Mouse (Mus musculus) embryo, embryonic 9.5 days (tissue): Measurements from ENCODE around the gene Olfr656.

Experiments
- DNase-seq: peaks from one replicate; pipeline ENCODE4 v3.0.0-alpha.2; 2017; ENCODE audit errors: extremely low spot score

The Olfr656 gene

DNA sequence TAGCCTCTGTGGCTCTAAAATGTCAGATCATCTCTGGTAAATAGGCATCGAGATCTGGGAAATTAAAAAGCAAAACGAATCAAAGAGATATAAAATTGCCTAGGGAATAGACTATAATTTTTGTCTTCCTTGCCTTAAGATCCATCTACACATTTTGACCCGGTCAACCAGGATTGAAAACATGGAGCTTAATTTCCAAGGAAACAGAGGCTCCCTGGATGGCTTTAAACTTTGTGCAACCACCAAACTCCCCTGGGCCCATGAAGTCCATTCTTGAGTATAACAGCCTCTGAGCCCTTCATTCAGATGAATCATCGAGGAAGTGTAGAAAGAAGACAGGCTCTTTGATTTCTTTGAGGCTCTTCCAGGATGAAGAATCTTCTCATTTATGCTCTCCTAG, at the start of gene Olfr656:
Gene Olfr656 (plus strand): TSS at position 301 of the 400 bp plus-strand sequence.
- no peak for DNase-seq

DNA sequence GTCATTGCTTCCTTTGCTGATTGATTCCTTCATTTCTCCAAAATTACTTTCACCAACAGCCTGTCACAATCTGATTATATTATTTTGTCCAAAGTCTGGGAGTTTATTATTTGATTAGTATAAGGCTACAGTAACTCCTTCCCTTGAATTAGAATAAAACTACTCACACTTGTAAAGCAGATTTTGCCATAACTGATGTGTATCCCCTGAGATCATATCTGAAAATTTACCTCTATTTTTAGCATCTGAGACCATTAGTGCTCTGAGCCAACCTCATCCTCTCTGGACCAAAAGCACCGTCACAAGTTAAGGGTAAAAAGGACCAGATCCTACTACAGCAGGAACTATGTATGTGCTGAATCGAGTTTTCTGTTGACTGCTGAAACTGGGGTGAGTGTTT, 36.7 kb upstream of the Olfr656 start, which contains the start of gene Olfr653:
Gene Olfr653 (plus strand): TSS at position 301 of the 400 bp plus-strand sequence.
- no peak for DNase-seq

DNA sequence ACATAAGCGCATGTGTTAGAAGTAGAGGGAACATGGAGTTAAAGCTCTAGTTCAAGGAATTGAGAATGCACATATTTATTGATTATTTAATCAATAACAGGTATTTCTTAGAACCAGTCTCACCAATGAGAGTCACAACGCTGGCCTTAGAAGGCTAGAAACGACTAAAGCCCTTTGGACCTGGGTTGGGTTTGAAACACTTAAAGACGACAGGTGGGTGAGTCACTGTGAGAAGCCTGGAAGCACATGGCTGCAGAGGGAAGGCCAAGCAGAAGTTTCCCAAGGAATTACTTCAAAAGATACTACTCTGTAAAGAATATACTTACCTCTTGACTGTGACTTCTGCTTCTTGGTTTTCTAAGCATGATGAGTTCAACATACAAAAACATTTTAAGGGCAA, 32.9 kb upstream of the Olfr656 start:
- no peak for DNase-seq

DNA sequence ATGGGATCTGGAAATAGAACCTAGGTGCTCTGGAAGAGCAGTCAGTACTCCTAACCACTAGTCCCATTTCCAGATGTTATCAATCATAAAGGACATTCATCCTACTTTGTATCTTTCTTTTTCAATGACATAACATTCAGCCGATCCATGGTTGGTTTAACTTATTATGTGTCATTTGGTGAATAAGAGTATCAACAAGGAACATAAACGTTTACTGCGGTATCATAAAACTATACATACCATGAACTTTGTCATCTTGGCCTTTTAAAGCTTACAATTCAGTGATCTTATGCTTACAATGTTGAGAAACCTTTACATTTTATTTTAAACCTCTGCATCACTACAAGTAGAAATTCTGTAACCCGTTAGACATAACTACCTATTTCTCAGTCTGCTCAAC, 32.3 kb upstream of the Olfr656 start:
- DNase-seq = no peak

DNA sequence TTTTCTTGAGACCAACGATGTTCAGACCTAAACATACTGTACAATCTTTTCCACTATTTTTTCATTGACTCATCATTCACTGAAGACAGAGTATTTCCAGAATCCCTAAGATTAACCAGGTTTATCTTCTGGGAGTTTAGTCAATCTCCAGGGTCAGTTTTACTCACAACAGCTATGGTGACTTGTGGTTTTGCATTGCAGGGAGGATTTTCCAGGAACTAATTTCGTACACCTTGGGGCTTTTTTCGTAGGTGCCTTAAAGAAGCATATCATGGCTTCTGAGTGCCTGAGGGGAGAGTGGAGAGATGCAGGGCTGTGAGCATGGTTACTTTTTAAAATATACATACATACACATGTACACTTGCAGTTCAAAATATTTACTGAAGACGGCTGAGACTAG, 27.0 kb upstream of the Olfr656 start, which contains the start of gene Olfr654:
Gene Olfr654 (plus strand): TSS at position 301 of the 400 bp plus-strand sequence.
- DNase-seq = no peak

DNA sequence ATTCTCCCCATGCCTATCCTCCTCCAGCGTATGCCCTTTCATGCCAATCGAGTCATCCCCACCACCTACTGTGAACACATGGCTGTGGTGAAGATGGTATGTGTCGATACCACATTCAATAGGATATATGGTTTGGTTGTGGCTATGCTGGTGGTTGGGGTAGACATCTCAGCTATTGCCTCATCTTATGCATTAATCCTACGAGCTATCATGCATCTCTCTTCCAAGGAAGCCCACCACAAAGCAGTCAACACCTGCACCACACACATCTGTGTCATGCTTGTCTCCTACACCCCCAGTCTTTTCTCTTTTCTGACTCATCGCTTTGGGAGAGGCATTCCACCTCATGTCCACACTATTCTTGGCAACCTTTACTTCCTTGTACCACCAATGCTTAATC, 25.5 kb upstream of the Olfr656 start:
- no peak for DNase-seq

DNA sequence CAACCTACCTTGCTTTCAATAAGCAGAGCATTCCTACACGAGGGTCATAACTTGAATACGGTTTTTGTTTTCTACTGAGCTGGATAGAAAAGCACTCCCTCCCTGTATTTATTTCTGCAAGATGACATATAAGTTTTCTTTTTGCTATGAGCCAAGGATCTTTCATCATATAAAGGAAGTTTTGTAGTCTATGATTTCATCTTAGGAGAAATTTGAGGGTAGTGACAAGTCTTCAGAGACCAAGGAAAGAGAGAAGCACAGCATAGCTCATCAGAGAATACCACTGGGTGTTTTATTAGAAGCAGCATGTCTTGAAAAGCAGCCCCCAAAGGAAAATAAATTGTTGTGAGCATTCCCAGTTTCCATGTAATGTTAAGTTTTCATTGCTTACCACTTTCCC, 12.1 kb upstream of the Olfr656 start, which contains the start of gene Olfr655:
Gene Olfr655 (minus strand): TSS at position 101 of the 400 bp plus-strand sequence.
- no peak for DNase-seq

DNA sequence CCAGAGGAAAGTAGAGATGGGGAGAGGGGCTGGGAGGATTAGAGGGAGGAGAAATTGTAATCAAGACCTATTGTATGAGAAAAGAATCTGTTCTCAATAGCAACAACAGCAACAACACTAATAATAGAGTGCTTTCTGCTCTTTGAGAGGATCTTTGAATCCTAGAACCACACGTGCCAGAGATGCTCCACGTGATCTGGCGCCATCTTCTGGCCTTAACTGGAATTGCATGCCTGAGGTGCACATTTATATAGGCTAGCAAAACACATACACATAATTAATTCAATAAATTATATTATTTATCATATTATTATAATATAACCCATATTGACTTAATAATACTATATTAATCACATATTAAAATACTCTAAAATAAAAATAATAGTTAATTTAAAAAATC, 10.6 kb upstream of the Olfr656 start:
- DNase-seq = peak; percentile 50

DNA sequence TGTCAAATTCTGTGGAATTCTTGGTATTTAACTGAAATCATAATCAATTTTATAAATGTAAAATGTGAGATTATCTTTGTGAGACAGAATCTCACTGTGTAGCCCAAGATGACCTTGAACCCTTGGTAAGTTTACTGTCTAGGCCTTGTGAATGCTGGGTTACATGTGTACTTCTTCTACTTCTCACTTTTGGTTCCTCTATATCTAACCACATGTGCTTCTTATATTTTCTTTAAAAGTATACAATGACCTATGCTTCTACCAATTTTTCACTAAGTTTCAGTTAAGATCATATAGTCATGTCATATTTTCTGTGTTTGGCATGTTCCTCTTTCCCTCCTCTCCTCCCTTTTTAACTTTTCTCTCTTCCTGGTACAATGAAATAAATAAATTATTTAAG, 9.0 kb upstream of the Olfr656 start:
- DNase-seq = no peak

DNA sequence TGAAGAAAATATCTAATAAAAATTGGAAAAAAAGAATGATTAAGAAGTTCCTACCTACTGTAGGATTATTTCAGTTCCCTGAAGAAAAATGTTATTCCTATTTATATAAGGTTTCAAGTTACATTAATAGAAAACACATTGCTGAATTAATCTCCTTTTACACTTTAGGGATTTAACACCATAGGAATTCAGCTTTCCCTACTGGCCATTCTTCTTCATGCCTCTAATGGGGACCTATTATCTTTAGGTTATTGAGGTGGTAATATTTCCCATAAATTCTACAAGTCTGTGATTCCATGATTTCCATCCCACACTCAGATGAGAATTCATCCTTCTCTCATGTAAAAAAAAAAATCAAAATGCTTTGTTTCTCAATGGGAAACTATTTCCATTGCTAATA, 10.7 kb downstream of the Olfr656 start, which contains the start of gene Olfr657:
Gene Olfr657 (plus strand): TSS at position 301 of the 400 bp plus-strand sequence.
- DNase-seq = no peak

DNA sequence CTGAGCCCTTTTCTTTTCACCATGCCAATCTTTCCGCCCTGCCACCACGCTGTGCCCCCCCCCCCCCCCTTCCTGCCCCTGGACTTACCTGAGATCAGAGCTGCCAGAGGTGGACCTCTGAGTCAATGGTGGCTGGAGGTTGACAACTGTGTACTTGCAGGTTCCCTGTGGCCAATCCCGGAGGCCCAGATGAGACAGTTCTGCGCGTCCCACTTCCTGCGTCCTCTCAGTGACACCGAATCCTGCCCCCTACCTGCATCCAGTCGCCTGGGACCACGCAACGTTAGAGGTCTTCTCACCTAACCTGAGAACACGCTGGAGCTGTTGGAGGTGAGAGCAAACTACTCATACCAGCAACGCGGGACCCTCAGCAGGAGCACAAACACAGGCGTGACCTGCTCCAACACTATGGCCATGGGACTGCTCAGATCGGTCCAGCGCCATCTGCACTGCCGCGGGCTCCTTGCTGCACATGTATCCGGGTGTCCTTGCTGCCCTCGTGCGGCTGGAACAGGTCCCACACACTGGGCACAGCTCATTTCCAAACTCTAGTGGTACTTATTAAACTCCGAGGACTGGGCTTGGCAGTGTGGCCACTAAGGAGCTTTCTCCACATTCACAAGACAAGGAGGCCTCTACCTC, 33.2 kb downstream of the Olfr656 start, which contains the start of gene Olfr658:
Gene Olfr658 (minus strand): TSS at position 465 of the 642 bp plus-strand sequence.
- DNase-seq = peak; percentile 65

DNA sequence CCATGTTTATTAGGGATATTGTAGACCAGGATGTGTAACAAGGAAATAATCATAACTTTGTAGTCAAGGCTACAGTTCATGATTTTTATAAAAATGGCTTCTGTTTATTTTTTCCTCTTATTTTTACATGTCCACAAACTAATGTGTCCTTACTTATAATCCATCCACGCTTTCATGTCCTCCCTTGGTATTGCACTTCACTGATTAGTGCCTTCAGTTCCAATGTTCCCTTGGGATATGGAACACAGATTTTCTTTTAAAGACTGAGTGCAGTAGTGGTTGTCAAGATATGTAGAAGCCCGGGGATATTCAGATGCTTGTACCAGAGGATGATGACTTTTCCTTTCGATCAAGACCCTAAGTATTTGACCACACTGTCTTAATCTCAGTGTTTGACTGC, 52.7 kb downstream of the Olfr656 start, which contains the start of gene Olfr659:
Gene Olfr659 (plus strand): TSS at position 301 of the 400 bp plus-strand sequence.
- no peak for DNase-seq
